Mouse (Mus musculus) midbrain, embryonic 16.5 days (tissue): Measurements from ENCODE around the gene Fthl17e. TPM values are rescaled to one million over a fixed set of nuclear protein-coding genes. Genes with fewer than 3 reads are reported as not detected.
"Not testable (repeated sequence)": the region's sequence is repeated elsewhere in the genome, so short reads cannot be mapped to it uniquely, and the experiment has no call there.

ENCODE experiments used
- ATAC-seq: fragments of 200-750 bp; cut with Nextera tagmentation; 2 replicates; pipeline ENCODE4 v1.8.0; 2017; ENCODE audit warnings: moderate TSS enrichment
- H3K27ac ChIP-seq: fragments of 300-500 bp; sonication (generic); 2 replicates; pipeline ENCODE4 v1.5.1; 2014; ENCODE audit warnings: mild to moderate bottlenecking, low read length, mixed read lengths
- H3K27me3 ChIP-seq: fragments of 300-500 bp; sonication (generic); 2 replicates; pipeline ENCODE4 v1.6.1; 2014; ENCODE audit warnings: low read depth, low read length, mixed read lengths; ENCODE audit not compliant: control insufficient read depth, insufficient read depth
- H3K36me3 ChIP-seq: fragments of 300-500 bp; sonication (generic); 2 replicates; pipeline ENCODE4 v1.6.1; 2014; ENCODE audit warnings: mild to moderate bottlenecking, low read length, moderate library complexity, mixed read lengths; ENCODE audit not compliant: control insufficient read depth, insufficient read depth
- H3K4me1 ChIP-seq: fragments of 300-500 bp; sonication (generic); 2 replicates; pipeline ENCODE4 v1.6.1; 2014; ENCODE audit warnings: mild to moderate bottlenecking, low read length, mixed read lengths; ENCODE audit not compliant: control insufficient read depth, insufficient read depth
- H3K4me2 ChIP-seq: fragments of 300-500 bp; sonication (generic); 2 replicates; pipeline ENCODE4 v1.6.1; 2014; ENCODE audit warnings: mild to moderate bottlenecking, low read length, mixed read lengths
- H3K4me3 ChIP-seq: fragments of 300-500 bp; sonication (generic); 2 replicates; pipeline ENCODE4 v1.5.1; 2014; ENCODE audit warnings: low read depth, mild to moderate bottlenecking, low read length, moderate library complexity, mixed read lengths
- H3K9ac ChIP-seq: fragments of 300-500 bp; sonication (generic); 2 replicates; pipeline ENCODE4 v1.6.1; 2014; ENCODE audit warnings: low read depth, low read length, mixed read lengths
- H3K9me3 ChIP-seq: fragments of 300-500 bp; sonication (generic); replicated peaks from 2 replicates; pipeline ENCODE4 v1.6.1; 2014; ENCODE audit warnings: mild to moderate bottlenecking, low read length, mixed read lengths; ENCODE audit not compliant: control insufficient read depth, poor library complexity, severe bottlenecking
- WGBS: fragments of 180-500 bp; shearing (Covaris S2); extraction: QIAGEN DNeasy Blood & Tissue Kit; methylation state at CpG from one replicate; pipeline ENCODE4 v1.1.7; 2014; 5-methylcytosine and 5-hydroxymethylcytosine counted together
- polyA plus RNA-seq: library from polyadenylated mRNA; unstranded; fragments of >200 nt; fragmentation: Nextera tagmentation; extraction: Ambion mirVana; gene quantifications from 2 replicates; pipeline ENCODE4 v1.2.1, GENCODE M21; 2015

The Fthl17e gene
- polyA plus RNA-seq: not detected in 2 replicates

DNA sequence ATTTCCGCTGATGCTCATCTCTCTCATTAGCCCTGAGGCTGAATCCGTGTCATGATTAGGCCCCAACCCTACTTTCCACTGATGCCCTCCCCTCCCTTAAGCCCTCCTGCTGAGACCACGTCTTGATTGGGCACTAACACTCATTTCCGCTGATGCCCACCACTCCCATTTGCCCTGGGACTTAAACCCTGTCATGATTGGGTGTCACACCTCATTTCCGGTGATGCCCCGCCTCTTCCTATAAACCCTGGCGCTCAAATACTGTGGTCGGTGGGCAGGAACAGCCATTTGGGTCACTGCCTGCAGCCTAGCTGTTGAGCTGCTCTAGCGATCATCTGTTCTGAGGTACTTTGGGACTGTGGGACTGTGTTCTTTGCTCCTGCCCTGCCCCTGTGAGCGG lies at the start of gene Fthl17e:
TSS of gene Fthl17e (plus strand) at position 301 of the 400 bp plus-strand sequence.
- not testable (repeated sequence) for H3K4me3 ChIP-seq, H3K27me3 ChIP-seq, H3K9me3 ChIP-seq, ATAC-seq, H3K4me1 ChIP-seq, H3K9ac ChIP-seq, H3K4me2 ChIP-seq, H3K36me3 ChIP-seq, H3K27ac ChIP-seq
- 80% methylated on average over 1 of the region's 10 CpGs for WGBS

DNA sequence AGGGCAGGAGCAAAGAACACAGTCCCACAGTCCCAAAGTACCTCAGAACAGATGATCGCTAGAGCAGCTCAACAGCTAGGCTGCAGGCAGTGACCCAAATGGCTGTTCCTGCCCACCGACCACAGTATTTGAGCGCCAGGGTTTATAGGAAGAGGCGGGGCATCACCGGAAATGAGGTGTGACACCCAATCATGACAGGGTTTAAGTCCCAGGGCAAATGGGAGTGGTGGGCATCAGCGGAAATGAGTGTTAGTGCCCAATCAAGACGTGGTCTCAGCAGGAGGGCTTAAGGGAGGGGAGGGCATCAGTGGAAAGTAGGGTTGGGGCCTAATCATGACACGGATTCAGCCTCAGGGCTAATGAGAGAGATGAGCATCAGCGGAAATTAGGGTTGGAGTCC lies 46.6 kb upstream of the Fthl17e start, which contains the start of gene Fthl17d:
TSS of gene Fthl17d (minus strand) at position 101 of the 400 bp plus-strand sequence.
- not testable (repeated sequence) for H3K4me1 ChIP-seq, ATAC-seq, H3K27me3 ChIP-seq, H3K4me3 ChIP-seq, H3K9me3 ChIP-seq, H3K27ac ChIP-seq, H3K9ac ChIP-seq, H3K36me3 ChIP-seq, H3K4me2 ChIP-seq
- no CpG with 5 or more reads among the region's 9 CpGs for WGBS

DNA sequence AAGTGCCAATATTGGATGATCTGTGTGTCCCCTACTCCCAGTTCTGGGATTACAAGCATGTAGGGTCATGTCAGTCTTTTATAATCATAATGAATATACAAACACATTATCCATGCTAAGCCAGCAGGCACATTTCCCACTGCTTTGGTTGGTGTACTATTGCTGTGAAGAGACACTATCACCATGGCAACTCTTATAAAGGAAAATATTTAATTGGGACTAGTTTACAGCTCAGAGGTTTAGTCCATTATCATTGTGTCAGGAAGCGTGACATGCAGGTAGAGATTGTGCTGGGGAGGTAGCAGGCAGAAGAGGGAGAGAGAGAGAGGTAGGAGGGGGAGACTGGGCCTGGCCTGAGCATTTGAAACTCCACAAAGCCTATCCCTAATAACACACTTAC lies 17.2 kb upstream of the Fthl17e start:
- Histone ChIP-seq H3K9ac (no peak overlapping the region), H3K36me3 (no peaks in the 10 kb centered on the region)

DNA sequence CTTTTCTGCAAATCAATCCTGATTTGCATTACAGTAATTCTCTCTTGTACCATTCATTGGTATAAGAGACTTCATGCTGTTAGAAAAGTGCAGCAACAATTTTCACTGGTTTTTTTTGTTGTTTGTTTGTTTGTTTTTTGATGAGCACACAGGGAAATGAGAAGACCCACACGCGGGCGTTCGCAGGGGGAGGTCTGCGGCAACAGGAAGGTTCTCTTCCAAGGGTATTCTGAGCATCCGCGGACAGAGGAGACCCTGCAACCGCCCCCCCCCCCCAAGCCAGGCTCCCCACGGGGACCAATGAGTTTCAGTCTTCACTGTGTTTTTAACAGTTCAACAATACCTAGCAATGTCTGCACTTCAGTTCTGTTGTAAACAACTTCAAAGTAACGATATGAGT lies 13.8 kb upstream of the Fthl17e start:
- no peak for ATAC-seq
- no peaks in the 10 kb centered on the region for H3K9me3 ChIP-seq
- no peaks in the 10 kb centered on the region for H3K36me3 ChIP-seq
- H3K27me3 ChIP-seq: no peaks in the 10 kb centered on the region
- no peak overlapping the region for H3K9ac ChIP-seq
- H3K4me3 ChIP-seq: no peak overlapping the region
- WGBS: 59% methylated on average over 9 of the region's 10 CpGs
- no peak overlapping the region for H3K4me2 ChIP-seq
- no peak overlapping the region for H3K27ac ChIP-seq
- no peaks in the 10 kb centered on the region for H3K4me1 ChIP-seq

More for the DNA sequence above, 17.2 kb upstream of the Fthl17e start:
- Histone ChIP-seq H3K27me3 (no peaks in the 10 kb centered on the region), H3K4me3 (no peak overlapping the region), H3K27ac (no peak overlapping the region), H3K9me3 (no peaks in the 10 kb centered on the region), H3K4me1 (no peaks in the 10 kb centered on the region), H3K4me2 (no peak overlapping the region)
- 20% methylated on average over 1 of the region's 1 CpGs for WGBS
- ATAC-seq: peak; percentile 72

DNA sequence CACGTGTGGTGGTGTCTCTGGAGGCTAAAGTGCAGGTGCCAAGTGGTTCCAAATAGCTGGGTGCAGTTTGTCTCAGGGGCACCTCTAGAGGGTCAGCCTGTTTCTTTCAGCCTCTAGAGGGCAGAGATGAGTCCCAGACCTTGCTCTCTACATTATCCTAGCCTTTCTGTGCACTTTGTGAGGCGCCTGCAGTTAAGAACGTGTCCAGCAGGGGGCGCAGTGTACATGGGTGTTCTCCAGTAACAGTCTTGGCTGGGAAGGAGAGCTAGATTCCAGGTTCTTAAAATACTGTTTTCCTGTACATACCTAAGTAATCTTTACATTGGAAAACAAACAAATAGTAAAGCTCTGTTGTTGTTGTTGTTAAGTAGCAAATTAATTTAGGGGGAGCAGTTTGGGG lies 8.3 kb downstream of the Fthl17e start:
- 45% methylated on average over 3 of the region's 4 CpGs for WGBS
- not testable (repeated sequence) for H3K4me1 ChIP-seq, H3K9ac ChIP-seq, H3K27ac ChIP-seq, H3K36me3 ChIP-seq, ATAC-seq, H3K9me3 ChIP-seq, H3K27me3 ChIP-seq, H3K4me3 ChIP-seq, H3K4me2 ChIP-seq

DNA sequence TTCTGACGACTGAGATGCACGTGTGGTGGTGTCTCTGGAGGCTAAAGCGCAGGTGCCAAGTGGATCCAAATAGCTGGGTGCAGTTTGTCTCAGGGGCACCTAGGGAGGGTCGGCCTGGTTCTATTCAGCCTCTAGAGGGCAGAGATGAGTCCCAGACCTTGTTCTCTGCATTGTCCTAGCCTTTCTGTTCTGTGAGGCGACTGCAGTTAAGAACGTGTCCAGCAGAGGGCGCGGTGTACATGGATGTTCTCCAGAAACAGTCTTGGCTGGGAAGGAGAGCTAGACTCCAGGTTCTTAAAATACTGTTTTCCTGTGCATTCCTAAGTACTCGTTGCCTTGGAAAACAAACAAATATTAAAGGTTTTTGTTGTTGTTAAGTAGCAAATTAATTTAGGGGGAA lies 27.7 kb downstream of the Fthl17e start:
- not testable (repeated sequence) for H3K27ac ChIP-seq, H3K4me2 ChIP-seq, ATAC-seq, H3K36me3 ChIP-seq, H3K4me3 ChIP-seq, H3K9me3 ChIP-seq, H3K4me1 ChIP-seq, H3K9ac ChIP-seq, H3K27me3 ChIP-seq
- WGBS: 20% methylated on average over 6 of the region's 9 CpGs

DNA sequence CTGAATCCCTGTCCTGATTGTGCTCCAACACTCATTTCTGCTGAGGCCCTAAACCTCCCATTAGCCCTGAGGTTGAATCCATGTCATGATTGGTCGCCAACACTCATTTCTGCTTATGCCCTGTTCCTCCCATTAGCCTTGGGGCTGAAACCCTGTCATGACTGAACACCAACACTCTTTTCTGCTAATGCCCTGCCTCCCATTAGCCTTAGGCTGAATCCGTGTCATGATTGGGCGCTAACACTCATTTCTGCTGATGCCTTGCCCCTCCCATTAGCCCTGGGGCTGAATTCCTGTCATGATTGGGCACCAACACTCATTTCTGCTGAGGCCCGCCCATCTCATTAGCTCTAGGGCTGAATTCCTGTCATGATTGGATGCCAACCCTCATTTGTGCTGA lies 28.8 kb downstream of the Fthl17e start:
- no peaks in the 10 kb centered on the region for H3K27me3 ChIP-seq
- no peak overlapping the region for H3K4me3 ChIP-seq
- WGBS: 89% methylated on average over 4 of the region's 4 CpGs
- no peaks in the 10 kb centered on the region for H3K4me1 ChIP-seq
- no peaks in the 10 kb centered on the region for H3K36me3 ChIP-seq
- no peak overlapping the region for H3K27ac ChIP-seq
- H3K9me3 ChIP-seq: peaks cover 3% of the 10 kb centered on the region; the same call in 1 of the 2 replicates
- no peak overlapping the region for H3K4me2 ChIP-seq
- no peak for ATAC-seq
- H3K9ac ChIP-seq: no peak overlapping the region

DNA sequence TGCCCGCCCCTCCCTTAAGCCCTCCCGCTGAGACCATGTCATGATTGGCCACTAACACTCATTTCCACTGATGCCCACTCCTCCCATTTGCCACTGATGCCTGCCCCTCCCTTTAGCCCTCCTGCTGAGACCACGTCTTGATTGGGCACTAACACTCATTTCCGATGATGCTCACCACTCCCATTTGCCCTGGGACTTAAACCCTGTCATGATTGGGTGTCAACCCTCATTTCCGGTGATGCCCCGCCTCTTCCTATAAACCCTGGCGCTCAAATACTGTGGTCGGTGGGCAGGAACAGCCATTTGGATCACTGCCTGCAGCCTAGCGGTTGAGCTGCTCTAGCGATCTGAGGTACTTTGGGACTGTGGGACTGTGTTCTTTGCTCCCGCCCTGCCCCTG lies 29.4 kb downstream of the Fthl17e start, which contains the start of gene Fthl17f:
TSS of gene Fthl17f (plus strand) at position 301 of the 400 bp plus-strand sequence.
- H3K9me3 ChIP-seq, H3K4me3 ChIP-seq, H3K4me1 ChIP-seq, H3K9ac ChIP-seq, ATAC-seq, H3K36me3 ChIP-seq, H3K4me2 ChIP-seq, H3K27ac ChIP-seq, H3K27me3 ChIP-seq: not testable (repeated sequence)
- WGBS: 91% methylated on average over 11 of the region's 11 CpGs

DNA sequence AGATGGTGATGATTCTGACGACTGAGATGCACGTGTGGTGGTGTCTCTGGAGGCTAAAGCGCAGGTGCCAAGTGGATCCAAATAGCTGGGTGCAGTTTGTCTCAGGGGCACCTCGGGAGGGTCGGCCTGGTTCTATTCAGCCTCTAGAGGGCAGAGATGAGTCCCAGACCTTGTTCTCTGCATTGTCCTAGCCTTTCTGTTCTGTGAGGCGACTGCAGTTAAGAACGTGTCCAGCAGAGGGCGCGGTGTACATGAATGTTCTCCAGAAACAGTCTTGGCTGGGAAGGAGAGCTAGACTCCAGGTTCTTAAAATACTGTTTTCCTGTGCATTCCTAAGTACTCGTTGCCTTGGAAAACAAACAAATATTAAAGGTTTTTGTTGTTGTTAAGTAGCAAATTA lies 44.4 kb downstream of the Fthl17e start:
- 26% methylated on average over 3 of the region's 10 CpGs for WGBS
- H3K4me2 ChIP-seq, H3K4me1 ChIP-seq, H3K36me3 ChIP-seq, H3K4me3 ChIP-seq, H3K27me3 ChIP-seq, H3K27ac ChIP-seq, H3K9me3 ChIP-seq, H3K9ac ChIP-seq: not testable (repeated sequence)
- 0 out of 2 replicates have a peak, but pooled peaks have one; percentile 48 for ATAC-seq
